Mouse (Mus musculus): ENCODE data around the gene Rnf17. TPM values are rescaled to one million over a fixed set of nuclear protein-coding genes. Genes with fewer than 3 reads are reported as not detected.

The Rnf17 gene
- polyA plus RNA-seq, 1 experiment from 2014 or later, result 1.0 TPM

- no peak overlapping the region for H3K9ac ChIP-seq (ENCODE audit: low read length)
- H3K27me3 ChIP-seq (ENCODE audit: control insufficient read depth, insufficient read depth, low read length), result no peaks in the 10 kb centered on the region
- H3K4me1 ChIP-seq (replicated peaks; ENCODE audit: control insufficient read depth, insufficient read depth, low read length), result no peaks in the 10 kb centered on the region
- H3K9me3 ChIP-seq (ENCODE audit: control insufficient read depth, low read length), result no peaks in the 10 kb centered on the region
- H3K4me3 ChIP-seq (ENCODE audit: low read depth, low read length), result no peak overlapping the region
- H3K27ac ChIP-seq (ENCODE audit: low read depth, low read length), result no peak overlapping the region
- 79% methylated on average over 2 of the region's 2 CpGs for WGBS
- no peak overlapping the region for H3K4me2 ChIP-seq (ENCODE audit: low read depth, low read length, severe bottlenecking)
- ATAC-seq (replicated peaks; ENCODE audit: low FRiP score) (no peak), DNase-seq (ENCODE audit: low spot score) (no peak)
- peaks cover 3% of the 10 kb centered on the region; the same call in 1 of the 2 replicates for H3K36me3 ChIP-seq (ENCODE audit: control insufficient read depth, insufficient read depth, low read length)
Measured at GRCm38 (mm10) chr14:56530788-56531187, 128.4 kb downstream of the Rnf17 start.

DNA sequence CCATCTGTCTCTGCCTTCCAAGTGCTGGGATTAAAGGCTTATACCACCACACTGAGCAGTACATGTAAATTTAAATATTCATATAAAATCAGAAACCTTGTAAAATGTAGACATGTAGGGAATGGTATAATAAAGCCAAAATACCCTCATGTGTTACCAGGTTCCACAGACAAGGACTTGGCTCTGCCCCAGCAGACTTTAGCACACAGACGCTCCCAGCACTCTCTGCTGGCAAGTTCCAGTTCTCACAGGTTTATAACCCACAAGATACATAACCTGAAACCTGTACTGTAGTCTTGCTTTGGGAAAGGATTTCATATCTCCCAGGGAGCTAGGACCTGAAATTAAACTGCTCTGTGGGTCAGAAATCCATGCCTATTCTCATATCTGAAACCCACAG lies 142.6 kb downstream of the Rnf17 start:
- no peak overlapping the region for H3K27ac ChIP-seq (ENCODE audit: low read depth, low read length)
- H3K27me3 ChIP-seq (ENCODE audit: control insufficient read depth, insufficient read depth, low read length), result no peaks in the 10 kb centered on the region
- H3K4me1 ChIP-seq (replicated peaks; ENCODE audit: control insufficient read depth, insufficient read depth, low read length), result no peaks in the 10 kb centered on the region
- H3K4me2 ChIP-seq (ENCODE audit: low read depth, low read length, severe bottlenecking), result no peak overlapping the region
- DNase-seq (ENCODE audit: low spot score), result no peak
- no peaks in the 10 kb centered on the region; the same call in 1 of the 2 replicates for H3K36me3 ChIP-seq (ENCODE audit: control insufficient read depth, insufficient read depth, low read length)
- 96% methylated on average over 1 of the region's 1 CpGs for WGBS
- ATAC-seq (replicated peaks; ENCODE audit: low FRiP score), result no peak
- no peaks in the 10 kb centered on the region for H3K9me3 ChIP-seq (ENCODE audit: control insufficient read depth, low read length)
- H3K9ac ChIP-seq (ENCODE audit: low read length), result no peak overlapping the region
- no peak overlapping the region for H3K4me3 ChIP-seq (ENCODE audit: low read depth, low read length)

- no peak overlapping the region for H3K27ac ChIP-seq (ENCODE audit: low read depth, low read length)
- no peaks in the 10 kb centered on the region for H3K9me3 ChIP-seq (ENCODE audit: control insufficient read depth, low read length)
- H3K4me2 ChIP-seq (ENCODE audit: low read depth, low read length, severe bottlenecking), result no peak overlapping the region
- H3K4me3 ChIP-seq (ENCODE audit: low read depth, low read length), result no peak overlapping the region
- no peak for ATAC-seq (replicated peaks; ENCODE audit: low FRiP score)
- H3K27me3 ChIP-seq (ENCODE audit: control insufficient read depth, insufficient read depth, low read length), result no peaks in the 10 kb centered on the region
- 92% methylated on average over 4 of the region's 4 CpGs for WGBS
- DNase-seq (ENCODE audit: low spot score), result no peak
- H3K4me1 ChIP-seq (replicated peaks; ENCODE audit: control insufficient read depth, insufficient read depth, low read length), result no peaks in the 10 kb centered on the region
- no peaks in the 10 kb centered on the region; the same call in 1 of the 2 replicates for H3K36me3 ChIP-seq (ENCODE audit: control insufficient read depth, insufficient read depth, low read length)
- no peak overlapping the region for H3K9ac ChIP-seq (ENCODE audit: low read length)
Measured at GRCm38 (mm10) chr14:56545491-56545890, 143.1 kb downstream of the Rnf17 start.

- no peak for DNase-seq (ENCODE audit: low spot score)
- no peak overlapping the region for H3K9ac ChIP-seq (ENCODE audit: low read length)
- no peaks in the 10 kb centered on the region for H3K27me3 ChIP-seq (ENCODE audit: control insufficient read depth, insufficient read depth, low read length)
- WGBS, result 90% methylated on average over 4 of the region's 4 CpGs
- H3K4me1 ChIP-seq (replicated peaks; ENCODE audit: control insufficient read depth, insufficient read depth, low read length), result no peaks in the 10 kb centered on the region
- no peak overlapping the region for H3K27ac ChIP-seq (ENCODE audit: low read depth, low read length)
- peaks cover 10% of the 10 kb centered on the region; the same call in 1 of the 2 replicates for H3K36me3 ChIP-seq (ENCODE audit: control insufficient read depth, insufficient read depth, low read length)
- no peak for ATAC-seq (replicated peaks; ENCODE audit: low FRiP score)
- no peaks in the 10 kb centered on the region for H3K9me3 ChIP-seq (ENCODE audit: control insufficient read depth, low read length)
- no peak overlapping the region for H3K4me3 ChIP-seq (ENCODE audit: low read depth, low read length)
- H3K4me2 ChIP-seq (ENCODE audit: low read depth, low read length, severe bottlenecking), result no peak overlapping the region
Measured at GRCm38 (mm10) chr14:56550960-56551359, 148.6 kb downstream of the Rnf17 start.

GRCm38 (mm10) chr14:56552924-56553323 lies 150.5 kb downstream of the Rnf17 start:
- Histone ChIP-seq H3K9me3 (ENCODE audit: control insufficient read depth, low read length) (no peaks in the 10 kb centered on the region), H3K27me3 (ENCODE audit: control insufficient read depth, insufficient read depth, low read length) (no peaks in the 10 kb centered on the region), H3K27ac (ENCODE audit: low read depth, low read length) (no peak overlapping the region), H3K4me1 (replicated peaks; ENCODE audit: control insufficient read depth, insufficient read depth, low read length) (no peaks in the 10 kb centered on the region), H3K4me2 (ENCODE audit: low read depth, low read length, severe bottlenecking) (no peak overlapping the region), H3K4me3 (ENCODE audit: low read depth, low read length) (no peak overlapping the region), H3K9ac (ENCODE audit: low read length) (no peak overlapping the region), H3K36me3 (ENCODE audit: control insufficient read depth, insufficient read depth, low read length) (peaks cover 10% of the 10 kb centered on the region; the same call in 1 of the 2 replicates)
- no peak for DNase-seq (ENCODE audit: low spot score)
- WGBS, result 89% methylated on average over 6 of the region's 6 CpGs
- ATAC-seq (replicated peaks; ENCODE audit: low FRiP score), result no peak

DNA sequence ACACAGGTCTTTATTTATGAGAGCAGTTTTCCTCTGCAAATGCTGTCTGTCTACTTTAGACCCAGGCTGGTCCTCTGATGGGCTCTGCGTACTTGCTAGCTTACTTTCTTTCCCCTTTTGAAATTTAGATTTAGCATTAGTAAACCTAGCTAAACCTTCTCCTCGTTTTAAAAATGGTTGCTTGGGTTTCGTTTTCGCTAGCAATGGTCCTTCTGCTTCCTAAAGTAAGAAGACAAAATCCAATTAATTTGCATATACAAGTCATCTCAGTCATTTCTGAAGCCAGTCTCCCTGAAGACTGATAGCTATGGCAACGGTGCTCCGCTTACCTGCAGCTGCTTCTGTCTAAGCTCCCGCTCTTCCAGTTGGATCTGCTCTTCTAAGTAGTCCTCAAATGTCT lies 150.9 kb downstream of the Rnf17 start:
- ATAC-seq (replicated peaks; ENCODE audit: low FRiP score), result no peak
- H3K27me3 ChIP-seq (ENCODE audit: control insufficient read depth, insufficient read depth, low read length), result no peaks in the 10 kb centered on the region

DNA sequence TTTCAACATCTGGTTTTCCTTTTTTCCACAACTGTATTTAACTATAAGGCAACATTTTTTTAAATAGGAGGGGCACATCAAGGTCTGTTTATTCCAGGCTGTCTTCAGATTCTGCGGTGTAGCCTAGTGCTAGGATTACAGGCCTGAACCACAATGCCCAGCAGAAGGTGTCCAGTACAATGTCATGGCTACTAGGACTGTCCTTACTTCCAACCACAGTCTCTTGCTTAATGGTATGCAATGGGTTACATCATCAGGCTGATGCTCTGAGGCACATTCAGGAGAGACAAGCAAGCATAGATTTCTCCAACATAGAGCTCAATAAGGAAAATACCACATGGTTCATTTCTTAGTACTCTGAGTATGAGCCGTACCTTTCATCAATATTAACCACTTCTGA lies 152.3 kb downstream of the Rnf17 start:
- Histone ChIP-seq H3K9me3 (ENCODE audit: control insufficient read depth, low read length) (no peaks in the 10 kb centered on the region), H3K27ac (ENCODE audit: low read depth, low read length) (no peak overlapping the region), H3K27me3 (ENCODE audit: control insufficient read depth, insufficient read depth, low read length) (no peaks in the 10 kb centered on the region), H3K36me3 (ENCODE audit: control insufficient read depth, insufficient read depth, low read length) (peaks cover 10% of the 10 kb centered on the region; the same call in 1 of the 2 replicates), H3K9ac (ENCODE audit: low read length) (no peak overlapping the region), H3K4me2 (ENCODE audit: low read depth, low read length, severe bottlenecking) (no peak overlapping the region), H3K4me1 (replicated peaks; ENCODE audit: control insufficient read depth, insufficient read depth, low read length) (no peaks in the 10 kb centered on the region), H3K4me3 (ENCODE audit: low read depth, low read length) (no peak overlapping the region)
- WGBS, result 95% methylated on average over 2 of the region's 2 CpGs
- ATAC-seq (replicated peaks; ENCODE audit: low FRiP score) (no peak), DNase-seq (ENCODE audit: low spot score) (no peak)

More for the DNA sequence above, 150.9 kb downstream of the Rnf17 start:
- Histone ChIP-seq H3K4me1 (replicated peaks; ENCODE audit: control insufficient read depth, insufficient read depth, low read length) (no peaks in the 10 kb centered on the region), H3K4me3 (ENCODE audit: low read depth, low read length) (no peak overlapping the region), H3K9me3 (ENCODE audit: control insufficient read depth, low read length) (no peaks in the 10 kb centered on the region), H3K4me2 (ENCODE audit: low read depth, low read length, severe bottlenecking) (no peak overlapping the region), H3K9ac (ENCODE audit: low read length) (no peak overlapping the region), H3K27ac (ENCODE audit: low read depth, low read length) (no peak overlapping the region), H3K36me3 (ENCODE audit: control insufficient read depth, insufficient read depth, low read length) (peaks cover 10% of the 10 kb centered on the region; the same call in 1 of the 2 replicates)
- no peak for DNase-seq (ENCODE audit: low spot score)
- 95% methylated on average over 7 of the region's 7 CpGs for WGBS

DNA sequence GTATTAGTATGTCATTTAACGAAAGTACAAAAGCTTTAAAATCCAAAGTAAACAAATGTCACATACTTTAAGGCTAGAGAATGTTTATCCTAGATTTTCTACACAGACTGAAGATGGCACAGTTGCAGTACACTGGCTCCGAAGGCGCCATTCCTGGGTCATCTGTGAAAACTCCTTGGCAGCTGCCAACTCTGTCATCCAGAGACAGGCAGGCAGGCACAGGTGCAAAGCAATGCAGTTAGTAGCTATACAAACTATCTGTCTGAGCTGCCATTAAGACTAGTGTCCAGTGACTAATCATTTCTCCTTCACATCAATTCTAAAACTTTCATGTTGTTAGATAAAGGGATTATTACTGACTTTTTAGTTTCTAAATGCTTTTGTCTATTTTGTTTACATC lies 156.8 kb downstream of the Rnf17 start:
- DNase-seq (ENCODE audit: low spot score) (no peak), ATAC-seq (replicated peaks; ENCODE audit: low FRiP score) (no peak)
- no peaks in the 10 kb centered on the region for H3K9me3 ChIP-seq (ENCODE audit: control insufficient read depth, low read length)
- WGBS, result 94% methylated on average over 3 of the region's 3 CpGs
- no peak overlapping the region for H3K27ac ChIP-seq (ENCODE audit: low read depth, low read length)
- H3K4me2 ChIP-seq (ENCODE audit: low read depth, low read length, severe bottlenecking), result no peak overlapping the region
- H3K4me1 ChIP-seq (replicated peaks; ENCODE audit: control insufficient read depth, insufficient read depth, low read length), result no peaks in the 10 kb centered on the region
- no peak overlapping the region for H3K4me3 ChIP-seq (ENCODE audit: low read depth, low read length)
- peaks cover 5% of the 10 kb centered on the region; the same call in 1 of the 2 replicates for H3K36me3 ChIP-seq (ENCODE audit: control insufficient read depth, insufficient read depth, low read length)
- H3K27me3 ChIP-seq (ENCODE audit: control insufficient read depth, insufficient read depth, low read length), result no peaks in the 10 kb centered on the region
- no peak overlapping the region for H3K9ac ChIP-seq (ENCODE audit: low read length)

GRCm38 (mm10) chr14:56567476-56567875 lies 165.1 kb downstream of the Rnf17 start:
- 78% methylated on average over 7 of the region's 7 CpGs for WGBS

More at GRCm38 (mm10) chr14:56567476-56567875, 165.1 kb downstream of the Rnf17 start:
- Histone ChIP-seq H3K9ac (ENCODE audit: low read length) (no peak overlapping the region), H3K27me3 (ENCODE audit: control insufficient read depth, insufficient read depth, low read length) (no peaks in the 10 kb centered on the region), H3K4me1 (replicated peaks; ENCODE audit: control insufficient read depth, insufficient read depth, low read length) (no peaks in the 10 kb centered on the region), H3K36me3 (ENCODE audit: control insufficient read depth, insufficient read depth, low read length) (peaks cover 3% of the 10 kb centered on the region; the same call in 1 of the 2 replicates), H3K9me3 (ENCODE audit: control insufficient read depth, low read length) (no peaks in the 10 kb centered on the region), H3K27ac (ENCODE audit: low read depth, low read length) (no peak overlapping the region), H3K4me2 (ENCODE audit: low read depth, low read length, severe bottlenecking) (no peak overlapping the region), H3K4me3 (ENCODE audit: low read depth, low read length) (no peak overlapping the region)
- DNase-seq (ENCODE audit: low spot score) (no peak), ATAC-seq (replicated peaks; ENCODE audit: low FRiP score) (no peak)
